Mouse (Mus musculus) lung, adult 2 months (tissue): ENCODE results near the gene Tmem74b.

Experiments used
- CTCF ChIP-seq: fragments of 200-500 bp; IDR thresholded peaks from 2 replicates; pipeline ENCODE4 v1.5.1; 2011; ENCODE audit warnings: mild to moderate bottlenecking, low read length, control low read depth; ENCODE audit not compliant: insufficient read depth
- POLR2A ChIP-seq: fragments of 200-500 bp; IDR thresholded peaks from 2 replicates; pipeline ENCODE4 v1.6.1; 2011; ENCODE audit warnings: low read depth, mild to moderate bottlenecking, control low read depth, low read length, borderline replicate concordance; ENCODE audit errors: extremely low read depth

DNA sequence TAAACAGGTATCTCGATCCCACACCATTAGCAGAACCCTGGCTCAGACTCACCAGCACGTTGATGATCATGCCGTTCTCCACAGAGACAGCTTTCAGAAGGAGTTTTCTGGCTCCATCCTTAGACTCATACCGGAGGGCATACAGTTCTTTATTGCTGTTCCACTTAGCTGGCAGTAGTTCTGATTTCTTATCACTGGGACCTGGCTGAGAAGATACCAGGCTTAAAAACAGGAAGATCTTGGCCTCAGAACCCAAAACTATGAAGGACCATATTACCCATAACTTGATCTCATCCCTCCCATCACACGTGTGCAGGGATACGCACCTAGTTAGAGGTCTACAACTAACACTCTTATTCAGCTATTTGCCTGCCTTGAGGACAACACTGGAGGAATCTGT lies 33.6 kb downstream of the Tmem74b start:
- TF ChIP-seq CTCF (no peak), POLR2A (no peak)
